Mouse (Mus musculus) E14TG2a.4 (cell line): Measurements from ENCODE around the gene Mocs3.
A peak's percentile ranks its signal among the peaks of the same experiment; 100 is the strongest.

Source experiments
- H3K27me3 ChIP-seq: 2 replicates; pipeline ENCODE4 v1.6.1; 2014; ENCODE audit warnings: low read length, control low read depth; ENCODE audit not compliant: insufficient read depth
- H3K36me3 ChIP-seq: 2 replicates; pipeline ENCODE4 v1.6.1; 2014; ENCODE audit warnings: low read length, control low read depth; ENCODE audit not compliant: insufficient read depth
- H3K4me1 ChIP-seq: replicated peaks from 2 replicates; pipeline ENCODE4 v1.6.1; 2014; ENCODE audit warnings: low read depth, low read length, control low read depth
- H3K4me3 ChIP-seq: replicated peaks from 2 replicates; pipeline ENCODE4 v1.5.1; 2014; ENCODE audit warnings: mild to moderate bottlenecking, low read length
- H3K9me3 ChIP-seq: 2 replicates; pipeline ENCODE4 v1.6.1; 2014; ENCODE audit warnings: low read length, control low read depth
- CTCF ChIP-seq: conservative IDR thresholded peaks from 2 replicates; pipeline ENCODE4 v1.5.1; 2014; ENCODE audit warnings: low read length
- NANOG ChIP-seq: IDR thresholded peaks from 2 replicates; pipeline ENCODE4 v1.6.1; 2014; ENCODE audit warnings: borderline replicate concordance, low read length, mixed read lengths
- POU5F1 ChIP-seq: IDR thresholded peaks from 2 replicates; pipeline ENCODE4 v1.6.1; 2014; ENCODE audit warnings: low read length, borderline replicate concordance

Mocs3 gene

GRCm38 (mm10) chr2:168230773-168231470, 500 bp downstream of the Mocs3 start:
- Histone ChIP-seq H3K27me3 (0 out of 2 replicates have a peak, but pooled peaks cover 3% of the 10 kb centered on the region), H3K36me3 (peaks cover 50% of the 10 kb centered on the region), H3K4me1 (peaks cover 47% of the 10 kb centered on the region), H3K4me3 (peak overlapping the region; percentile 100), H3K9me3 (no peaks in the 10 kb centered on the region)
- no peak for TF ChIP-seq POU5F1
- TF ChIP-seq NANOG, result no peak
- TF ChIP-seq CTCF, result no peak

- Histone ChIP-seq H3K36me3 (peaks cover 45% of the 10 kb centered on the region), H3K4me1 (peaks cover 47% of the 10 kb centered on the region), H3K4me3 (peak overlapping the region; percentile 100), H3K9me3 (no peaks in the 10 kb centered on the region), H3K27me3 (0 out of 2 replicates have a peak, but pooled peaks cover 3% of the 10 kb centered on the region)
- TF ChIP-seq NANOG (no peak), POU5F1 (no peak), CTCF (no peak)
Measured at GRCm38 (mm10) chr2:168231471-168231829, 1.0 kb downstream of the Mocs3 start.

DNA sequence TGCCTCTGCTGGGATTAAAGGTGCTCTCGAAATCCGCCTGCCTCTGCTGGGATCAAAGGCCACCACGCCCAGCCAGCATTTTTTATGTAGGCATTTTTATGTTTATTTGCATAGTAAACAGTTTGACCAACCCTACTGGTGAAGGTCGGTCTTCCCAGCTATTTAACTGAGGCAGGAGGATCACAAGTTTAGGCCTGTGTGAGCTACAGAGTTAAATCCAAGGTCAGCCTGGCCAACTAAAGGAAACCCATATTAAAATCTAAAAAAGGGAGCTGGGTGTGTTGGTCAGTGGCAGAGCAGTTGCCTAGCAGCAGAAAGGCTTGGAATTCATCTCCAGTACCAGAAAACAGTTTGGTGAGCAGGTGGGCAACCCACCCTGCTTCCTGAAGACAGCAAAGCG, 2.9 kb downstream of the Mocs3 start:
- Histone ChIP-seq H3K27me3 (0 out of 2 replicates have a peak, but pooled peaks cover 3% of the 10 kb centered on the region), H3K4me1 (peaks cover 40% of the 10 kb centered on the region), H3K4me3 (no peak overlapping the region), H3K36me3 (peaks cover 30% of the 10 kb centered on the region), H3K9me3 (no peaks in the 10 kb centered on the region)
- TF ChIP-seq NANOG (no peak), POU5F1 (no peak), CTCF (no peak)

DNA sequence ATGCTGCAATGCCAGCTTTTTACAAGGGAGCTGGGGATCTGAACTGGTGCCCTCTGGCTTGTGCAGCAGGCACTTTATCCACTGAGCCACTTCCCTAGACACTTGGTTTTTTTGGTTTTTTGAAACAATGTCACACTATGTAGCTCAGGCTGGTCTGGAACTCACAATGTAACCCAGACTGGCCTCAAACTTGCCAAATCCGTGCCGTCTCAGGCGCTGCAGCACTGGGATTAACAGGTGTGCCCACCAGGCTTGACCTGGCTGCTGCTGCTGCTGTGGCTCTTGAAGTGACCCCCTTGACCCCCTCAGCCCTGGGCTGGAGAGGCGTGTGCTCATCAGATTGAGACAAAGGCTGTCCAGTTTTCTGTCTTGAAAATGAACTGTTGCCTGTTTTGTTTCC, 7.9 kb downstream of the Mocs3 start:
- H3K9me3 ChIP-seq, result no peaks in the 10 kb centered on the region
- H3K27me3 ChIP-seq, result 0 out of 2 replicates have a peak, but pooled peaks cover 14% of the 10 kb centered on the region
- H3K4me3 ChIP-seq, result no peak overlapping the region
- H3K4me1 ChIP-seq, result peaks cover 11% of the 10 kb centered on the region
- peaks cover 10% of the 10 kb centered on the region for H3K36me3 ChIP-seq
- TF ChIP-seq NANOG (no peak), CTCF (no peak), POU5F1 (no peak)

- Histone ChIP-seq H3K9me3 (no peaks in the 10 kb centered on the region), H3K4me1 (0 out of 2 replicates have a peak, but pooled peaks cover 4% of the 10 kb centered on the region), H3K4me3 (no peak overlapping the region), H3K36me3 (no peaks in the 10 kb centered on the region), H3K27me3 (peaks cover 17% of the 10 kb centered on the region)
- no peak for TF ChIP-seq POU5F1
- TF ChIP-seq NANOG, result no peak
- TF ChIP-seq CTCF, result no peak
Measured at GRCm38 (mm10) chr2:168242841-168243240, 12.4 kb downstream of the Mocs3 start.

- Histone ChIP-seq H3K36me3 (no peaks in the 10 kb centered on the region), H3K4me1 (0 out of 2 replicates have a peak, but pooled peaks cover 4% of the 10 kb centered on the region), H3K27me3 (peaks cover 17% of the 10 kb centered on the region), H3K9me3 (no peaks in the 10 kb centered on the region), H3K4me3 (no peak overlapping the region)
- TF ChIP-seq NANOG, result no peak
- TF ChIP-seq POU5F1, result no peak
- TF ChIP-seq CTCF, result peak; percentile 52
Measured at GRCm38 (mm10) chr2:168243278-168243677, 12.9 kb downstream of the Mocs3 start.

DNA sequence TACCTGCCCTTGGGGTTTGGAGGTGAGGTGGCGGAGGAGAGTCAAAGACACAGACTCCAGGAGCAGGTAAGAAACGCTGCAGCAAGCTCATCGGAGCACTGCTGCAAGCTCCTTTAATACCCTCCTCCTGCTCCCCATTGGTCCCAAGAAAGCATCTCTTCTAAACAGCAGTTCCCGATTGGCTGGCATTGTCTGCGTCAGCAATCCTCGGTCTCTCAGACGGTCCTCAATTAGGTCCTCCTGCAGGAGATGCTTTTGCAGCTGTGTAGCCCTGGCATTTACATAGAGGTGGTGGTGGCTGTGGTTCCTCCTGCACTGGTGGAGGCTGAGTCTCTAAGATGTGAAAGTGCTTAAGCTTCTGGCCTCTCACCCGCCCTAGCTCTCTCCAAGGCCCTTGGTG, 15.1 kb downstream of the Mocs3 start:
- TF ChIP-seq NANOG (no peak), POU5F1 (no peak), CTCF (no peak)
- Histone ChIP-seq H3K4me3 (no peak overlapping the region), H3K27me3 (peaks cover 8% of the 10 kb centered on the region), H3K9me3 (no peaks in the 10 kb centered on the region), H3K36me3 (no peaks in the 10 kb centered on the region), H3K4me1 (peaks cover 8% of the 10 kb centered on the region)

DNA sequence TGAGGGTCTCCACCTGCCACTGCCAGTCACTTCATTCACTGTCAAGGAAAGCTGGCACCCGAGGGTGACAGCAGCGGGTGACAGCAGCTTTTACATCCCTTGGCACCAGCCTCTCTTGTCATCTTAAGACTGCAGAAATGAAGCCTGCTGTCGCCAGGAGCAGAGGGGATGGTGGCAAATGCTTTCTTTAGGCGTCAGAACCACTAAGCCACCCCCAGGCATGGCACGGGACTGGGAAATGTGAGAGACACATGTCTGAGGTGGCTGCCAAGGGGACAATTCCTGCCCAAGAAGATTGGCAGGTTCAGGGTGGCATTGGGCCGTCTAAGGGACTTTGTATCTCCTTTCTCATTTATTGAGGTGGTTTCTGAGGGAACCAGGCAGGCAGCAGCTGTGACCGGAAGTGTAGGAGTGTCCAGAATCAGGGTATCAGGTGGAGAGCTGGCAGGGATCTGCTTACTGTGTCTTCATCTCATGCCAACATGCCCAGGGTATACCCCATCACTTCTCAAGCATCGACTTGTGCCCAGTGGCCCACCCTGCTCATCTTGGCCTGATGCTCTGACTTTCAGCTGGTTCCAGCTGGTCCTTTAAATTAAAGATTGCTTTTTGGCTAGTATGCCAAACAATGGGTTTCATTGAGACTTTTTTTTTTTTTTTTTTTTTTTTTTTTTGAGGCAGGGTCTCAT, 17.9 kb downstream of the Mocs3 start:
- H3K4me1 ChIP-seq, result peaks cover 17% of the 10 kb centered on the region
- H3K4me3 ChIP-seq, result no peak overlapping the region
- H3K27me3 ChIP-seq, result peaks cover 3% of the 10 kb centered on the region
- no peaks in the 10 kb centered on the region for H3K36me3 ChIP-seq
- TF ChIP-seq CTCF (no peak), NANOG (no peak), POU5F1 (no peak)
- H3K9me3 ChIP-seq, result no peaks in the 10 kb centered on the region

- H3K4me3 ChIP-seq, result no peak overlapping the region
- peaks cover 3% of the 10 kb centered on the region for H3K27me3 ChIP-seq
- H3K4me1 ChIP-seq, result peaks cover 21% of the 10 kb centered on the region
- no peak for TF ChIP-seq NANOG
- TF ChIP-seq POU5F1, result no peak
- TF ChIP-seq CTCF, result peak; percentile 42
- H3K9me3 ChIP-seq, result no peaks in the 10 kb centered on the region
- H3K36me3 ChIP-seq, result no peaks in the 10 kb centered on the region
Measured at GRCm38 (mm10) chr2:168248856-168249245, 18.4 kb downstream of the Mocs3 start.
